Mouse (Mus musculus) stomach, postnatal 0 days (tissue): ENCODE measurements around the gene Gm7138. TPM values are rescaled to one million over a fixed set of nuclear protein-coding genes. Genes with fewer than 3 reads are reported as not detected.
"Not testable (repeated sequence)": the region's sequence is repeated elsewhere in the genome, so short reads cannot be mapped to it uniquely, and the experiment has no call there.

Source experiments
- ATAC-seq: fragments of 200-750 bp; cut with Nextera tagmentation; 2 replicates; pipeline ENCODE4 v1.8.0; 2017; ENCODE audit not compliant: low FRiP score, low TSS enrichment
- DNase-seq: peaks from one replicate; pipeline ENCODE4 v3.0.0-alpha.2; 2016; ENCODE audit warnings: low spot score
- H3K27ac ChIP-seq: fragments of 300-500 bp; sonication (generic); replicated peaks from 2 replicates; pipeline ENCODE4 v1.5.1; 2014; ENCODE audit warnings: mild to moderate bottlenecking, control low read depth
- H3K27me3 ChIP-seq: fragments of 300-500 bp; sonication (generic); 2 replicates; pipeline ENCODE4 v1.6.1; 2014; ENCODE audit warnings: low read length; ENCODE audit not compliant: control insufficient read depth, insufficient read depth
- H3K36me3 ChIP-seq: fragments of 300-500 bp; sonication (generic); 2 replicates; pipeline ENCODE4 v1.6.1; 2014; ENCODE audit warnings: low read length, mixed read lengths; ENCODE audit not compliant: control insufficient read depth, insufficient read depth
- H3K4me1 ChIP-seq: fragments of 300-500 bp; sonication (generic); replicated peaks from 2 replicates; pipeline ENCODE4 v1.6.1; 2014; ENCODE audit warnings: antibody characterized with exemption; ENCODE audit not compliant: control insufficient read depth, insufficient read depth
- H3K4me2 ChIP-seq: fragments of 300-500 bp; sonication (generic); replicated peaks from 2 replicates; pipeline ENCODE4 v1.6.1; 2014; ENCODE audit warnings: low read depth, mild to moderate bottlenecking, control low read depth, moderate library complexity
- H3K4me3 ChIP-seq: fragments of 300-500 bp; sonication (generic); 2 replicates; pipeline ENCODE4 v1.5.1; 2014; ENCODE audit warnings: low read depth, low read length, control low read depth
- H3K9ac ChIP-seq: fragments of 300-500 bp; sonication (generic); 2 replicates; pipeline ENCODE4 v1.6.1; 2014; ENCODE audit warnings: mild to moderate bottlenecking, low read length, control low read depth, mixed read lengths
- H3K9me3 ChIP-seq: fragments of 300-500 bp; sonication (generic); 2 replicates; pipeline ENCODE4 v1.6.1; 2016; ENCODE audit warnings: low read length; ENCODE audit not compliant: control insufficient read depth
- CTCF ChIP-seq: IDR thresholded peaks from 2 replicates; pipeline ENCODE4 v1.5.1; 2016; ENCODE audit warnings: antibody characterized with exemption, low read depth, mild to moderate bottlenecking, moderate library complexity
- EP300 ChIP-seq: optimal IDR thresholded peaks from 2 replicates; pipeline ENCODE3; 2016; ENCODE audit warnings: antibody characterized with exemption
- WGBS: fragments of 180-500 bp; shearing (Covaris S2); extraction: QIAGEN DNeasy Blood & Tissue Kit; methylation state at CpG from one replicate; pipeline ENCODE4 v1.1.7; 2014; 5-methylcytosine and 5-hydroxymethylcytosine counted together
- polyA plus RNA-seq: library from polyadenylated mRNA; unstranded; fragments of >200 nt; fragmentation: Nextera tagmentation; extraction: Ambion mirVana; gene quantifications from 2 replicates; pipeline ENCODE4 v1.2.1, GENCODE M21; 2015

Gm7138 gene
- polyA plus RNA-seq = not detected in 2 replicates

DNA sequence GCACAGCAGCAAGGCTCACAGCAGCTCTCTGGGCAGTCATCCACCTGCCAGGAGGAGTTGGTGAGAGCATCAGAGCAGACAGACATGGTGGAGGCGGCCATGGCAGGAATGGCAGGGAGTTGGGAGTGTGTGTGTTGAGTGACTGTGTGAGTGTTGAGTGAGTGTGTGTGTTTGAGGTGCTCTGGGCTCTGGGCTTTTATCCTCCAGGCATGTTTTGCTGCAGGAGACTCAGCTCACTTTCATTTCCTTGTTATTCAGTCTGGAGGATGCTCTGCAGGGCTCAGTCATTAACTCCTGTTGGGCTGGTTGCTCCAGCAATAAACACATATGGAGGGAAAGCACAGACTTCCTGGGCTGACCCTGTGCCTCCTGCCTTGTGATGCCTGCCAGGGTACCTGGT, at the start of gene Gm7138:
Gene Gm7138 (minus strand): TSS at position 101 of the 400 bp plus-strand sequence.
- H3K27me3 ChIP-seq, H3K4me1 ChIP-seq, H3K4me2 ChIP-seq, H3K9me3 ChIP-seq, H3K36me3 ChIP-seq, DNase-seq, H3K9ac ChIP-seq, ATAC-seq, H3K27ac ChIP-seq, H3K4me3 ChIP-seq: not testable (repeated sequence)
- WGBS = 75% methylated on average over 1 of the region's 1 CpGs

- H3K4me2 ChIP-seq = no peak overlapping the region
- no peak overlapping the region for H3K4me3 ChIP-seq
- H3K9ac ChIP-seq = no peak overlapping the region
- ATAC-seq = no peak
- DNase-seq = no peak
- no peaks in the 10 kb centered on the region for H3K4me1 ChIP-seq
- H3K36me3 ChIP-seq = no peaks in the 10 kb centered on the region
- 42% methylated on average over 4 of the region's 4 CpGs for WGBS
- H3K27me3 ChIP-seq = no peaks in the 10 kb centered on the region
- no peak overlapping the region for H3K27ac ChIP-seq
- TF ChIP-seq CTCF (no peak), EP300 (no peak)
- no peaks in the 10 kb centered on the region for H3K9me3 ChIP-seq
These were observed 42.5 kb upstream of the Gm7138 start for GRCm38 (mm10) chr10:77819203-77819602.

GRCm38 (mm10) chr10:77818523-77818922, 41.8 kb upstream of the Gm7138 start:
- Histone ChIP-seq H3K27me3 (no peaks in the 10 kb centered on the region), H3K27ac (no peak overlapping the region), H3K4me3 (no peak overlapping the region), H3K4me1 (no peaks in the 10 kb centered on the region), H3K36me3 (no peaks in the 10 kb centered on the region), H3K9me3 (no peaks in the 10 kb centered on the region), H3K4me2 (no peak overlapping the region), H3K9ac (no peak overlapping the region)
- TF ChIP-seq CTCF (no peak), EP300 (no peak)
- DNase-seq (no peak), ATAC-seq (no peak)
- WGBS = 96% methylated on average over 4 of the region's 4 CpGs

- H3K4me1 ChIP-seq = no peaks in the 10 kb centered on the region
- no peak overlapping the region for H3K27ac ChIP-seq
- no peaks in the 10 kb centered on the region for H3K27me3 ChIP-seq
- ATAC-seq = no peak
- H3K9ac ChIP-seq = no peak overlapping the region
- 30% methylated on average over 5 of the region's 5 CpGs for WGBS
- no peak for TF ChIP-seq EP300
- TF ChIP-seq CTCF = peak; percentile 68
- peak; percentile 26 for DNase-seq
- no peak overlapping the region for H3K4me3 ChIP-seq
- no peaks in the 10 kb centered on the region for H3K36me3 ChIP-seq
- H3K4me2 ChIP-seq = no peak overlapping the region
- H3K9me3 ChIP-seq = no peaks in the 10 kb centered on the region
These were observed 38.8 kb upstream of the Gm7138 start for GRCm38 (mm10) chr10:77815514-77815913.

- no peaks in the 10 kb centered on the region for H3K36me3 ChIP-seq
- no peaks in the 10 kb centered on the region for H3K4me1 ChIP-seq
- TF ChIP-seq CTCF (no peak), EP300 (no peak)
- H3K4me2 ChIP-seq = no peak within 1 kb of the TSS
- H3K9me3 ChIP-seq = no peaks in the 10 kb centered on the region
- no peak within 1 kb of the TSS for H3K27ac ChIP-seq
- no peak within 1 kb of the TSS for H3K9ac ChIP-seq
- no peak for ATAC-seq
- no peaks in the 10 kb centered on the region for H3K27me3 ChIP-seq
- H3K4me3 ChIP-seq = no peak within 1 kb of the TSS
- DNase-seq = no peak
- 41% methylated on average over 4 of the region's 4 CpGs for WGBS
These were observed 37.6 kb upstream of the Gm7138 start, which contains the start of gene Gm2696 for GRCm38 (mm10) chr10:77814382-77814781. Gene Gm2696 (plus strand): TSS chr10:77814682.

- Histone ChIP-seq H3K4me2 (no peak within 1 kb of the TSS), H3K4me1 (no peaks in the 10 kb centered on the region), H3K27ac (no peak within 1 kb of the TSS), H3K4me3 (no peak within 1 kb of the TSS), H3K27me3 (no peaks in the 10 kb centered on the region), H3K36me3 (no peaks in the 10 kb centered on the region), H3K9ac (no peak within 1 kb of the TSS), H3K9me3 (no peaks in the 10 kb centered on the region)
- 49% methylated on average over 5 of the region's 5 CpGs for WGBS
- DNase-seq = no peak
- TF ChIP-seq CTCF (no peak), EP300 (no peak)
- ATAC-seq = no peak
These were observed 35.0 kb upstream of the Gm7138 start, which contains the start of gene Gm9507 for GRCm38 (mm10) chr10:77811743-77812142. Gene Gm9507 (minus strand): TSS chr10:77811843.
